Mouse (Mus musculus) C2C12 (cell line): ENCODE data around the gene Ccdc34.

ENCODE experiments used
- CEBPB ChIP-seq: IDR thresholded peaks from one replicate; pipeline ENCODE4 v1.6.1; 2011; ENCODE audit warnings: low read depth, mild to moderate bottlenecking, control low read depth, moderate library complexity
- CTCF ChIP-seq: IDR thresholded peaks from one replicate; pipeline ENCODE4 v1.5.1; 2011; ENCODE audit not compliant: control insufficient read depth, insufficient read depth, insufficient read length
- MAX ChIP-seq: IDR thresholded peaks from one replicate; pipeline ENCODE4 v1.6.1; 2011; ENCODE audit warnings: mild to moderate bottlenecking, control low read depth
- MYOD1 ChIP-seq: IDR thresholded peaks from one replicate; pipeline ENCODE4 v1.6.1; 2011; ENCODE audit warnings: low read depth; ENCODE audit not compliant: control insufficient read depth, insufficient read length
- MYOG ChIP-seq: IDR thresholded peaks from one replicate; pipeline ENCODE4 v1.6.1; 2011; ENCODE audit not compliant: control insufficient read depth, insufficient read length; ENCODE audit errors: extremely low read depth
- USF1 ChIP-seq: IDR thresholded peaks from one replicate; pipeline ENCODE4 v1.6.1; 2011; ENCODE audit warnings: low read depth, mild to moderate bottlenecking, control low read depth, moderate library complexity

DNA sequence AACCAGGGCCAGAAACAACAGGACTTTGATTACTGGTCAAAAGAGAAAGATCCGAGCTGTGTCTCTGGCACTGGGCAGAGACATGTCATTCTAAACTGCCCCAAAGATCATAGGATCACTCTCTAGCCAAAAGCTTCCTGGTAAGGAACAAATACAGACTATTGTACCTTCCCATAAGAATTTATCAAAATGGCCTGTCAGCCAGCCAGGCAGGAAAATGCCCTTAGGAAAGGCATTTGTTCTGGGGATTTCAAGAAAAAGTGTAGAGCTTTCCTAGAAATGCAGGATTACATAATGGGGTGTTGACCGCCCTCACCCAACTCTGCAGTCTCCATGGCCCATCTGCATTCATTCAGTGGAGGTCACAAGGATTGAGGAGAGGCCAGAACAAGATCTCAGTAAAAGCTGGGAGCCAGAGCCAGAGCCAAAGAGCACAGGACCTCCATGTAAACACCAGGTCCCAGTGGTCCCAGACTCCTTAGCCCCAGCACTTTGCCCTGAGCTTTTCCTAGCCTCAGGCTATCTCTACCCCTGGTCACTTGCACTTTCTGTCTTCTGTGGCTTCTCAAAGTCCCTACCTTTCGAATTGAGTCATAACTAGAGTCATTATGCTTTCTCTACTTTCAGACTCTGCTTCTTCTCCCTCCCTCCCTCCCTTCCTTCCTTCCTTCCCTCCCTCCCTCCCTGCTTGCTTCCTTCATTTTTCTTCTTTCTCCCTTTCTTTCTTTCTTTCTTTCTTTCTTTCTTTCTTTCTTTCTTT is 115.9 kb downstream of the Ccdc34 start:
- TF ChIP-seq CTCF, result no peak
- no peak for TF ChIP-seq MYOD1
- TF ChIP-seq MYOG, result no peak
- TF ChIP-seq USF1, result no peak
- no peak for TF ChIP-seq MAX
- no peak for TF ChIP-seq CEBPB
